8 mouse cellular contexts compared by ENCODE assay signal in the genomic region with DNA sequence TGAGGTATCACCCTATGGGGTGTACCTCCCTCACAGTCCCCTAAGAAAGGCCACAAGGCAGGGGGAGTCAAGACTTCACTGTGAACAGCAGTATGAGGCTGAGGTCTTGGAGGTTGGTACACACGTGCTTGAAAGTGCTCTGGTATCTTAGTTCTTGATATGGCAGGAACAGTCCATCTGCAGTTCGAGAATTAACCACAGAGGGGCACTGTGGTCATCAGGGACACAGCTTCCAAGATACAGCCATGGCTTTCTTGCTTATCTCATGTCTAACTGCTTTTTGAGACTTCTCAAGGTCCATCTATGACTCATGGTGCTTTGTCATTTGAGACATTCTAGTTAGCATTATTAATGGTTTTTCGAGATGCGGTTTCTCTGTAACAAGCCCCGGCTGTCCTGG. TPM values are rescaled to one million over a fixed set of nuclear protein-coding genes. Genes with fewer than 3 reads are reported as not detected.
DNase-seq lines count a peak whose midpoint lies in the region; ATAC-seq and TF ChIP-seq lines count a peak whose summit lies in the region.

No protein-coding gene starts in this region.

- H3K4me1 ChIP-seq in ES-E14 (ENCODE audit: control insufficient read depth in 2 of 2, insufficient read depth in 2 of 2, low read length in 2 of 2, poor library complexity in 1 of 2): peaks cover 2 to 3% of the 10 kb centered on the region in 2 experiments; a peak in 2 of 4 replicates
- peaks cover 44% of the 10 kb centered on the region for H3K4me1 ChIP-seq in liver, embryonic 13.5 days (replicated peaks)

- no peaks in the 10 kb centered on the region for H3K27me3 ChIP-seq in liver, embryonic 13.5 days

- H3K9ac ChIP-seq in ES-E14 (ENCODE audit: insufficient read depth, low read depth, low read length, poor library complexity, severe bottlenecking): no peak overlapping the region
- H3K9ac ChIP-seq in liver, embryonic 13.5 days: no peak overlapping the region

- DNase-seq in A20 (ENCODE audit: low read depth, low spot score) (peak; percentile 90), ES-E14 (ENCODE audit: low read depth, low spot score) (peak; percentile 79)
- peak; percentile 55 to 72 for DNase-seq in frontal cortex, postnatal 10 days (ENCODE audit: low spot score in 2 of 2)
- DNase-seq in kidney, adult 9 months: peak; percentile 87
- DNase-seq in liver, embryonic 13.5 days: peak; percentile 79
- DNase-seq in ovary, postnatal 36 days (ENCODE audit: low spot score): peak; percentile 67
- peak; percentile 72 to 77 for DNase-seq in thymus, postnatal 36 days

- no peak overlapping the region for H3K27ac ChIP-seq in ES-E14 (ENCODE audit: insufficient read depth, low read depth, low read length, poor library complexity, severe bottlenecking)
- H3K27ac ChIP-seq in liver, embryonic 13.5 days: peak overlapping the region; percentile 59; the same call in 1 of the 2 replicates

- in situ Hi-C loops in ES-E14 (cut with MboI; ENCODE audit: low sequenced_read_pairs in 2 of 2, unreplicated experiment in 2 of 2): no loop called here

- H3K4me3 ChIP-seq in ES-E14 (ENCODE audit: insufficient read depth in 1 of 2, low read depth in 1 of 2, low read length in 2 of 2, poor library complexity in 1 of 2, severe bottlenecking in 1 of 2): no peak overlapping the region
- H3K4me3 ChIP-seq in liver, embryonic 13.5 days (replicated peaks): no peak overlapping the region

- no peaks in the 10 kb centered on the region for H3K9me3 ChIP-seq in ES-E14 (ENCODE audit: control insufficient read depth, insufficient read depth, low read depth, low read length)
- H3K9me3 ChIP-seq in liver, embryonic 13.5 days (replicated peaks): no peaks in the 10 kb centered on the region

- no peak overlapping the region for H3K4me2 ChIP-seq in liver, embryonic 13.5 days

- 3% methylated on average over 5 of the region's 5 CpGs for WGBS in liver, embryonic 13.5 days (ENCODE audit: insufficient replicate concordance)

- 0 out of 2 replicates have a peak, but pooled peaks have one; percentile 22 for ATAC-seq in cerebellum, adult (ENCODE audit: insufficient number of reproducible peaks, low FRiP score, low TSS enrichment)
- peak; percentile 30 for ATAC-seq in liver, embryonic 13.5 days (ENCODE audit: low read depth)

- H3K36me3 ChIP-seq in ES-E14 (ENCODE audit: control insufficient read depth, insufficient read depth, low read length, poor library complexity, severe bottlenecking): no peaks in the 10 kb centered on the region
- no peaks in the 10 kb centered on the region for H3K36me3 ChIP-seq in liver, embryonic 13.5 days

TF ChIP-seq in ES-E14, 5 proteins besides CTCF, POLR2A, EP300 and RAD21:
- TF ChIP-seq HCFC1 (IDR thresholded peaks at IDR 0.05; ENCODE audit: borderline replicate concordance, insufficient read depth, low read length): no peak
- peak; percentile 26; the same call in 1 of the 2 replicates for TF ChIP-seq ZC3H11A (IDR thresholded peaks at IDR 0.05; ENCODE audit: borderline replicate concordance, low read depth, low read length)
- no peak for TF ChIP-seq ZNF384 (IDR thresholded peaks at IDR 0.05; ENCODE audit: low read depth, low read length)
- TF ChIP-seq MAFK (IDR thresholded peaks at IDR 0.05; ENCODE audit: insufficient read depth, low read depth, low read length): 0 out of 2 replicates have a peak, but pooled peaks have one; percentile 21

RNA-seq across cellular contexts. Expression of gene Slc2a3, which starts 3.0 kb away (rescaled TPM):
- 890 and 1,987 TPM in 2 replicates for total RNA-seq in ES-E14 (2012; rRNA removed)
- polyA plus RNA-seq in liver, embryonic 13.5 days (2015; fragmentation: Nextera tagmentation; extraction: Ambion mirVana): 18.6 and 21.4 TPM in 2 replicates

RNA-seq across cellular contexts. Expression of gene Foxj2, which starts 15.3 kb away (rescaled TPM):
- total RNA-seq in ES-E14 (2012; rRNA removed): 1.3 and 1.7 TPM in 2 replicates
- polyA plus RNA-seq in liver, embryonic 13.5 days (2015; fragmentation: Nextera tagmentation; extraction: Ambion mirVana): 1.0 and 1.2 TPM in 2 replicates

RNA-seq across cellular contexts. Expression of gene C3ar1, which starts 51.5 kb away (rescaled TPM):
- total RNA-seq in ES-E14 (2012; rRNA removed): 0.22 TPM in 1 of 2 replicates, not detected in the other
- polyA plus RNA-seq in liver, embryonic 13.5 days (2015; fragmentation: Nextera tagmentation; extraction: Ambion mirVana): 1.1 and 1.3 TPM in 2 replicates
